Mouse (Mus musculus): ENCODE measurements around the gene Setd7.

The Setd7 gene

GRCm38 (mm10) chr3:51555583-51555982 is 5.1 kb downstream of the Setd7 start:
- DNase-seq = no peak

- no peak for DNase-seq
Measured at GRCm38 (mm10) chr3:51554836-51555235, 5.8 kb downstream of the Setd7 start.

- no peak for DNase-seq
Measured at GRCm38 (mm10) chr3:51554067-51554466, 6.6 kb downstream of the Setd7 start.

GRCm38 (mm10) chr3:51553497-51553875 is 7.2 kb downstream of the Setd7 start:
- peak; percentile 44 for DNase-seq

- no peak for DNase-seq
Measured at GRCm38 (mm10) chr3:51552841-51553496, 7.7 kb downstream of the Setd7 start.

GRCm38 (mm10) chr3:51552197-51552596 is 8.5 kb downstream of the Setd7 start:
- no peak for DNase-seq

- DNase-seq = peak; percentile 20
Measured at GRCm38 (mm10) chr3:51548987-51549579, 11.6 kb downstream of the Setd7 start.

- DNase-seq = no peak
Measured at GRCm38 (mm10) chr3:51547577-51547976, 13.1 kb downstream of the Setd7 start.

- DNase-seq = no peak
Measured at GRCm38 (mm10) chr3:51544442-51545128, 16.1 kb downstream of the Setd7 start.

GRCm38 (mm10) chr3:51540659-51541058 is 20.0 kb downstream of the Setd7 start:
- no peak for DNase-seq

- DNase-seq = peak; percentile 79
Measured at GRCm38 (mm10) chr3:51539567-51540408, 20.9 kb downstream of the Setd7 start.

- no peak for DNase-seq
Measured at GRCm38 (mm10) chr3:51534013-51534412, 26.7 kb downstream of the Setd7 start.

GRCm38 (mm10) chr3:51533573-51533972 is 27.1 kb downstream of the Setd7 start:
- DNase-seq = no peak

- DNase-seq = no peak
Measured at GRCm38 (mm10) chr3:51532282-51532620, 28.4 kb downstream of the Setd7 start.

- DNase-seq = peak; percentile 65
Measured at GRCm38 (mm10) chr3:51531473-51532281, 29.0 kb downstream of the Setd7 start.

GRCm38 (mm10) chr3:51526891-51527290 is 33.8 kb downstream of the Setd7 start:
- no peak for DNase-seq

- no peak for DNase-seq
Measured at GRCm38 (mm10) chr3:51525186-51525785, 35.4 kb downstream of the Setd7 start.

GRCm38 (mm10) chr3:51521262-51521661 is 39.4 kb downstream of the Setd7 start:
- no peak for DNase-seq

GRCm38 (mm10) chr3:51518763-51519121 is 41.9 kb downstream of the Setd7 start:
- DNase-seq = no peak

GRCm38 (mm10) chr3:51517878-51518762 is 42.6 kb downstream of the Setd7 start:
- DNase-seq = no peak

- DNase-seq = no peak
Measured at GRCm38 (mm10) chr3:51517467-51517866, 43.2 kb downstream of the Setd7 start.

All from right cerebral cortex, postnatal 4 days (tissue).